Mouse (Mus musculus) MEL (cell line): ENCODE data around the gene Hdac11. TPM values are rescaled to one million over a fixed set of nuclear protein-coding genes. Genes with fewer than 3 reads are reported as not detected.
A peak's percentile ranks its signal among the peaks of the same experiment; 100 is the strongest.

ENCODE experiments used
- DNase-seq: peaks from one replicate; pipeline ENCODE4 v3.0.0; 2011; ENCODE audit warnings: low read depth, low spot score
- H3K27ac ChIP-seq: 2 replicates; pipeline ENCODE4 v1.5.1; 2012; ENCODE audit warnings: low read depth, mild to moderate bottlenecking, control low read depth, low read length, moderate library complexity; ENCODE audit not compliant: control insufficient read depth
- H3K27me3 ChIP-seq, 2 experiments: fragments of 150-350 bp in 1 of 2; sonication (generic) in 1 of 2; 2 replicates each; pipeline ENCODE4 v1.6.1; 2012; ENCODE audit warnings: low read length in 2 of 2, mild to moderate bottlenecking in 2 of 2, improper control_type of control experiment in 1 of 2, moderate library complexity in 1 of 2; ENCODE audit not compliant: insufficient read depth in 2 of 2, control insufficient read depth in 1 of 2
- H3K36me3 ChIP-seq, 2 experiments: 2 replicates each; pipeline ENCODE4 v1.6.1; 2012 to 2014; ENCODE audit warnings: low read length in 2 of 2, improper control_type of control experiment in 1 of 2, inconsistent platforms in 1 of 2, mild to moderate bottlenecking in 1 of 2; ENCODE audit not compliant: insufficient read depth in 2 of 2, control insufficient read depth in 1 of 2
- H3K4me1 ChIP-seq, 2 experiments: fragments of 150-350 bp in 1 of 2; sonication (generic) in 1 of 2; 2 replicates each; pipeline ENCODE4 v1.6.1; 2012; ENCODE audit warnings: low read length in 2 of 2, improper control_type of control experiment in 1 of 2, mild to moderate bottlenecking in 1 of 2; ENCODE audit not compliant: insufficient read depth in 2 of 2, control insufficient read depth in 1 of 2
- H3K4me3 ChIP-seq, 2 experiments: fragments of 150-350 bp in 1 of 2; sonication (generic) in 1 of 2; 2 replicates each; pipeline ENCODE4 v1.5.1; 2012; ENCODE audit warnings: low read depth in 2 of 2, low read length in 2 of 2, mild to moderate bottlenecking in 2 of 2, moderate library complexity in 2 of 2, control low read depth in 1 of 2, improper control_type of control experiment in 1 of 2; ENCODE audit not compliant: control insufficient read depth in 1 of 2, insufficient read depth in 1 of 2
- H3K79me2 ChIP-seq: 2 replicates; pipeline ENCODE4 v1.6.1; 2012; ENCODE audit warnings: mild to moderate bottlenecking, low read length, moderate library complexity; ENCODE audit not compliant: control insufficient read depth, poor library complexity, insufficient read depth
- H3K9ac ChIP-seq: 2 replicates; pipeline ENCODE4 v1.6.1; 2012; ENCODE audit warnings: low read depth, mild to moderate bottlenecking, control low read depth, low read length, moderate library complexity; ENCODE audit not compliant: control insufficient read depth, poor library complexity, severe bottlenecking
- H3K9me3 ChIP-seq: fragments of 150-350 bp; sonication (generic); replicated peaks from 2 replicates; pipeline ENCODE4 v1.6.1; 2012; ENCODE audit warnings: mild to moderate bottlenecking, low read length, improper control_type of control experiment, moderate library complexity; ENCODE audit not compliant: insufficient read depth
- BHLHE40 ChIP-seq: IDR thresholded peaks from 2 replicates; pipeline ENCODE4 v1.6.1; 2012; ENCODE audit warnings: low read depth, mild to moderate bottlenecking, inconsistent platforms, low read length, improper control_type of control experiment, borderline replicate concordance
- CHD2 ChIP-seq: IDR thresholded peaks from 2 replicates; pipeline ENCODE4 v1.6.1; 2011; ENCODE audit warnings: low read length, improper control_type of control experiment
- ELF1 ChIP-seq: IDR thresholded peaks from 2 replicates; pipeline ENCODE4 v1.6.1; 2014; ENCODE audit warnings: low read depth, mild to moderate bottlenecking, inconsistent platforms, low read length, improper control_type of control experiment, moderate library complexity
- EP300 ChIP-seq, 2 experiments: IDR thresholded peaks; 2 replicates each; pipeline ENCODE4 v1.6.1; 2011; ENCODE audit warnings: improper control_type of control experiment in 2 of 2, low read length in 2 of 2, low read depth in 1 of 2, mild to moderate bottlenecking in 1 of 2
- ETS1 ChIP-seq: IDR thresholded peaks from 2 replicates; pipeline ENCODE4 v1.6.1; 2012; ENCODE audit warnings: low read depth, mild to moderate bottlenecking, inconsistent platforms, low read length, improper control_type of control experiment, moderate library complexity
- GATA1 ChIP-seq: IDR thresholded peaks from 2 replicates; pipeline ENCODE4 v1.6.1; 2011; ENCODE audit warnings: low read depth, low read length, improper control_type of control experiment
- JUND ChIP-seq: IDR thresholded peaks from 2 replicates; pipeline ENCODE4 v1.6.1; 2011; ENCODE audit warnings: low read depth, mild to moderate bottlenecking, improper control_type of control experiment, low read length
- KAT2A ChIP-seq: conservative IDR thresholded peaks from 2 replicates; pipeline ENCODE4 v1.6.1; 2012; ENCODE audit warnings: low read depth, low read length, improper control_type of control experiment, inconsistent platforms
- MAFK ChIP-seq: IDR thresholded peaks from 2 replicates; pipeline ENCODE4 v1.6.1; 2011; ENCODE audit warnings: low read depth, mild to moderate bottlenecking, low read length, improper control_type of control experiment, borderline replicate concordance
- MAX ChIP-seq: IDR thresholded peaks from 2 replicates; pipeline ENCODE4 v1.6.1; 2011; ENCODE audit warnings: low read length, improper control_type of control experiment
- MYC ChIP-seq: IDR thresholded peaks from 2 replicates; pipeline ENCODE4 v1.6.1; 2011; ENCODE audit warnings: low read depth, mild to moderate bottlenecking, low read length, improper control_type of control experiment, moderate library complexity
- NELFE ChIP-seq: IDR thresholded peaks from 2 replicates; pipeline ENCODE4 v1.6.1; 2011; ENCODE audit warnings: low read depth, low read length, improper control_type of control experiment
- POLR2AphosphoS2 ChIP-seq: IDR thresholded peaks from 2 replicates; pipeline ENCODE4 v1.6.1; 2011; ENCODE audit warnings: low read length, improper control_type of control experiment
- RAD21 ChIP-seq: IDR thresholded peaks from 2 replicates; pipeline ENCODE4 v1.6.1; 2011; ENCODE audit warnings: mild to moderate bottlenecking, low read depth, low read length, improper control_type of control experiment
- SIN3A ChIP-seq: IDR thresholded peaks from 2 replicates; pipeline ENCODE4 v1.6.1; 2012; ENCODE audit warnings: low read length, improper control_type of control experiment, inconsistent platforms
- SMC3 ChIP-seq: IDR thresholded peaks from 2 replicates; pipeline ENCODE4 v1.6.1; 2011; ENCODE audit warnings: low read depth, low read length, improper control_type of control experiment
- TBP ChIP-seq: IDR thresholded peaks from 2 replicates; pipeline ENCODE4 v1.8.0; 2011; ENCODE audit warnings: low read depth, low read length, improper control_type of control experiment
- UBTF ChIP-seq: IDR thresholded peaks from 2 replicates; pipeline ENCODE4 v1.6.1; 2012; ENCODE audit warnings: low read depth, mild to moderate bottlenecking, inconsistent platforms, low read length, improper control_type of control experiment, moderate library complexity, borderline replicate concordance; ENCODE audit not compliant: insufficient read depth
- USF2 ChIP-seq, 2 experiments: IDR thresholded peaks; 2 replicates each; pipeline ENCODE4 v1.6.1; 2011 to 2012; ENCODE audit warnings: improper control_type of control experiment in 2 of 2, low read length in 2 of 2, borderline replicate concordance in 1 of 2, inconsistent platforms in 1 of 2, low read depth in 1 of 2, mild to moderate bottlenecking in 1 of 2; ENCODE audit not compliant: insufficient read depth in 1 of 2
- ZMIZ1 ChIP-seq: IDR thresholded peaks from 2 replicates; pipeline ENCODE4 v1.6.1; 2012; ENCODE audit warnings: low read depth, mild to moderate bottlenecking, inconsistent platforms, low read length, improper control_type of control experiment, moderate library complexity
- ZNF384 ChIP-seq: IDR thresholded peaks from 2 replicates; pipeline ENCODE4 v1.6.1; 2012; ENCODE audit warnings: low read depth, mild to moderate bottlenecking, inconsistent platforms, low read length, improper control_type of control experiment
- polyA plus RNA-seq, 2 experiments: library from polyadenylated mRNA; stranded (reverse) in 1 of 2; unstranded in 1 of 2; fragments of >175 nt in 1 of 2; fragments of >200 nt in 1 of 2; gene quantifications; 2 replicates each; pipeline versions ENCODE4 v1.2.1 to v1.2.4; 2012; ENCODE audit warnings: low replicate concordance in 2 of 2, low read depth in 1 of 2; ENCODE audit not compliant: insufficient read length in 2 of 2, insufficient read depth in 1 of 2, missing spikeins in 1 of 2
- total RNA-seq: library from RNA; depleted of rRNA; stranded (reverse); fragments of 300-350 nt; gene quantifications from 2 replicates; pipeline ENCODE4 v1.2.3, GENCODE M21; 2012

Gene Hdac11
- total and polyA plus RNA-seq, 3 experiments = 3.3 to 6.0 TPM; not detected in 1

GRCm38 (mm10) chr6:91161506-91162235 is 5.2 kb downstream of the Hdac11 start:
- Histone ChIP-seq H3K79me2 (no peaks in the 10 kb centered on the region; the same call in 1 of the 2 replicates), H3K27ac (no peak overlapping the region), H3K9ac (no peak overlapping the region), H3K36me3 (peaks cover 0 to 12% of the 10 kb centered on the region in 2 experiments; a peak in 2 of 4 replicates), H3K4me1 (peaks cover 15 to 24% of the 10 kb centered on the region in 2 experiments), H3K9me3 (no peaks in the 10 kb centered on the region), H3K4me3 (no peak overlapping the region), H3K27me3 (no peaks in the 10 kb centered on the region)
- TF ChIP-seq MAFK (no peak), BHLHE40 (no peak), SMC3 (no peak), SIN3A (no peak), POLR2AphosphoS2 (no peak), TBP (no peak), MYC (no peak)
- no peak for DNase-seq

- Histone ChIP-seq H3K36me3 (peaks cover 0 to 12% of the 10 kb centered on the region in 2 experiments; a peak in 2 of 4 replicates), H3K9me3 (no peaks in the 10 kb centered on the region), H3K79me2 (no peaks in the 10 kb centered on the region; the same call in 1 of the 2 replicates), H3K4me1 (peaks cover 13 to 21% of the 10 kb centered on the region in 2 experiments), H3K27ac (no peak overlapping the region), H3K9ac (no peak overlapping the region), H3K27me3 (no peaks in the 10 kb centered on the region), H3K4me3 (no peak overlapping the region)
- peak; percentile 24 for DNase-seq
- TF ChIP-seq JUND (no peak), GATA1 (no peak), SIN3A (no peak), USF2 (IDR thresholded peaks at IDR 0.05; ENCODE audit: borderline replicate concordance in 1 of 2, insufficient read depth in 1 of 2, low read depth in 1 of 2, low read length in 2 of 2) (no peak), MAX (no peak), KAT2A (no peak), POLR2AphosphoS2 (no peak), UBTF (no peak), ELF1 (no peak), TBP (no peak), EP300 (IDR thresholded peaks at IDR 0.05; ENCODE audit: low read depth in 1 of 2, low read length in 2 of 2) (no peak), MYC (no peak), RAD21 (no peak), CHD2 (no peak), MAFK (no peak), ZMIZ1 (no peak), ZNF384 (no peak), ETS1 (no peak), NELFE (no peak)
These were observed 5.8 kb downstream of the Hdac11 start for GRCm38 (mm10) chr6:91162314-91162713.
